Mouse (Mus musculus) 3134 (cell line): Measurements from ENCODE around the gene Akr1c21.
"Not testable (repeated sequence)": the region's sequence is repeated elsewhere in the genome, so short reads cannot be mapped to it uniquely, and the experiment has no call there.

Experiments used
- DNase-seq: peaks from one replicate; pipeline ENCODE4 v3.0.0-alpha.2; 2011; ENCODE audit warnings: low spot score; ENCODE audit not compliant: insufficient read length; ENCODE audit errors: extremely low read depth

Akr1c21 gene

DNA sequence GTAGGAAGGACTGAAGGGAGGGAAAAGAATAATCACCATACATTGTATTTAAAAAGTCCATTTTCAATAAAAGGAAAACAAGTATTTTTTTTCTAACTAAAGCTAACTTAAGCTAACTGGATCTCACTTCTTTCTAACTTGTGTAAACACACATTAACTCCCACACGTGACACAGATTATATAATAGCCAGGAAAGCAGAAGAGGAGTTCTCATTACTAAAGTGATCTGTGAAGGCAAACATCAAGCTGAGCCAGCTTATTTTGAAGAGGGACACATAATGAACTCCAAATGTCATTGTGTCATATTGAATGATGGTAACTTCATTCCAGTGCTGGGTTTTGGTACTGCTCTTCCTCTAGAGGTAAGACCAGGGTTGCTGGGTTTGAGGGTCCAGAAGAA is at the start of gene Akr1c21:
Gene Akr1c21, plus strand, starts transcription at position 205 of the 400 bp plus-strand sequence.
- no peak for DNase-seq

DNA sequence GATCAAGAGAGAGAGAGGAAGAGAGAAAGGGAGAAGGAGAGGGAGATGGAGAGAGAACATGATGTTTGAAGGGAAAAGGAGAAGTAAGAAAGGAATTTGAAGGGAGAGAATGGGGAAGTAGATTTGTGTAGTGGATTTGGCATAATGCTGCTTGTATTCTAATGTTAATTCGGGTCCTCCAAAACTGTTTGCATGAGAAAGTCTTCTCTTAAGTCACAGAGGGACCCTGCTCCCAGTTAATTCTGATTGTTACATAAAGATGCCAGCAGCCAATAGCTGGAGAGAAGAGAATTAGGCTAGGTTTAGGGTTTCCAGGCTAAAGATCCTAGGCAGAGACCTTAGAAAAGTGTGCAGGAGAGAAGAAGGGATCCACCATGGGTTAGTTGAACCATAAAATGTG is 14.7 kb upstream of the Akr1c21 start:
- no peak for DNase-seq

DNA sequence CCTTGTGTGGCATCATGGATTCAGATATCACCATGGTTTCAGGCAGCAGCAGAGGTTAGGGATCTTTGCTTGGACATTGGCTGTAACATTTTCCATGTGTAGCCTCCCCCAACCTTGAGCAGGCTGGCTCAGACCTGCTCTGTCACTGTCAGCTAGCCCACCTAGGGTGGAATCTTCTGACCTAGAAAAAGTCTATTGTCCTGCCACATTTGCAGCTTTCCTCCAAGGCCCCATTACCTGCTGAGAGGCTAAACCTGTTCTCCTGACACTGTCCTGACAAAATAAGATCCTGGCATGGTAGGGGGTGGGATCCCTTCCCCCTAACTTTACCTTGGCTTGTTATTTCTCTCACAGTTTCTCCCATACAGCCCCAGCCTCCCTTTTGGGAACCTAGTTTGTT is 13.4 kb upstream of the Akr1c21 start:
- DNase-seq, result no peak

DNA sequence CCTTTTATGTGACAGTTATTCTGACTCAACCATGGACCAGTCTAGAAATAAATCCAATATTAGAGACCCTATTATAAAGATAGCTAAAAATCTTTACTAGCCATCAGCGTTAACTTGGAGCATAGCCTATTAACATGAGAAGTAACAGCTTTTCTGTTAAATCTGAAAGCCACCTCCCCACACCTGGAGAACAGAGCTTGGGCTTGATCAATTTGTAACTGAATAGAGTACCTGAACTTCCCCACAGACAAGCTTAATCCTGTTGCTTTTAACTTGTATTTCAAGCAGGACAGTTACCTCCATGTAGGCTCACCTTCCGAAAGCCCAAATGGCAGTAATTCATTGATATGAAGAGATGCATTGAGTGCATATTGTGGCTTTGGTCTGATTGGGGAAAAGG is 7.9 kb upstream of the Akr1c21 start:
- no peak for DNase-seq

DNA sequence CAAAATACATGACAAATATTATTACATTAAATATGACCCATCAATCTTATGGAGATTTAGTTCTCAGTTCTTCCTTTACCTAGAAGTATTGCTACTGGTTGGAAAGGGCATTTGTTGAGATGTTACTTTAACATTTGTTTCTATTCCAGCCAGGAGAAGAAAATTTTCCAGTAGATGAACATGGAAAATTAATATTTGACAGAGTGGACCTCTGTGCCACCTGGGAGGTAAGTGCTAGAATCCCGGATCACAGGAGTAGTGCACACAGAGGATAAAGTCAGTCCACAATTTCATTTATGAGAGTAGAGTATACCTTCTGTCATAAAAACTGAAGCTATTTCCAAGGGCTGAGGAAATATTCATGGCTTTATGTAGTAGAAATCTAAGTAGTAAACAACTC is 3.0 kb downstream of the Akr1c21 start:
- DNase-seq, result no peak

- DNase-seq, result not testable (repeated sequence)
These were observed 29.6 kb downstream of the Akr1c21 start for GRCm38 (mm10) chr13:4603431-4603830.

GRCm38 (mm10) chr13:4606821-4607220 is 32.9 kb downstream of the Akr1c21 start:
- DNase-seq, result no peak

GRCm38 (mm10) chr13:4608530-4608929 is 34.7 kb downstream of the Akr1c21 start:
- DNase-seq, result no peak

DNA sequence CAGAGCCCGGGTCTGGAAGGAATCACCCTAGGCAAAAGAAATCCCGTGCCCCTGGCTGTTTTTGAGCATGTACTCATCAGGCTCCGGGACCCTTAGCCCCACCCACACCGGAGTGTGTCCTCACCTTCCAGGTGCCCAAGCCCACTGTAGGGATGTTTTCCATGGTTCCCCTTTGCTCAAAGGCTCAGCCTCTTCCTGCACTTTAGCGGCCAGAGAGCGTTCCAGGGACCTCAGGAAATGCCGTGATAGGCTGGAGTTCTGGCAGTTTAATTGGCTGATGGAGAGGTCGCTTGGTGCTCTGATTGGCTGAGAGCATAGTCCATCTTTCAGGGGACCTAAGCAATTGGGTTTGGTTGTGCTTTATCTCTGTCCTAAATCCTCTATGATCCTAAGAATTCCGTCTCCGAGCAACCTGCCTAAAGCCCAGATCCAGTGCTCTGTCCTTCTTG is 35.1 kb downstream of the Akr1c21 start, which contains the start of gene Akr1e1:
Gene Akr1e1, minus strand, starts transcription at position 214 of the 449 bp plus-strand sequence.
- DNase-seq, result peak; percentile 81

GRCm38 (mm10) chr13:4610902-4611301 is 37.0 kb downstream of the Akr1c21 start:
- no peak for DNase-seq
